Mouse (Mus musculus) urinary bladder, postnatal 36 days (tissue): ENCODE results near the gene Notch2.

Experiments
- DNase-seq, 2 experiments: peaks; one replicate each; pipeline ENCODE4 v3.0.0; 2022; ENCODE audit warnings: low spot score in 2 of 2, mixed read lengths in 1 of 2

Notch2 gene

DNA sequence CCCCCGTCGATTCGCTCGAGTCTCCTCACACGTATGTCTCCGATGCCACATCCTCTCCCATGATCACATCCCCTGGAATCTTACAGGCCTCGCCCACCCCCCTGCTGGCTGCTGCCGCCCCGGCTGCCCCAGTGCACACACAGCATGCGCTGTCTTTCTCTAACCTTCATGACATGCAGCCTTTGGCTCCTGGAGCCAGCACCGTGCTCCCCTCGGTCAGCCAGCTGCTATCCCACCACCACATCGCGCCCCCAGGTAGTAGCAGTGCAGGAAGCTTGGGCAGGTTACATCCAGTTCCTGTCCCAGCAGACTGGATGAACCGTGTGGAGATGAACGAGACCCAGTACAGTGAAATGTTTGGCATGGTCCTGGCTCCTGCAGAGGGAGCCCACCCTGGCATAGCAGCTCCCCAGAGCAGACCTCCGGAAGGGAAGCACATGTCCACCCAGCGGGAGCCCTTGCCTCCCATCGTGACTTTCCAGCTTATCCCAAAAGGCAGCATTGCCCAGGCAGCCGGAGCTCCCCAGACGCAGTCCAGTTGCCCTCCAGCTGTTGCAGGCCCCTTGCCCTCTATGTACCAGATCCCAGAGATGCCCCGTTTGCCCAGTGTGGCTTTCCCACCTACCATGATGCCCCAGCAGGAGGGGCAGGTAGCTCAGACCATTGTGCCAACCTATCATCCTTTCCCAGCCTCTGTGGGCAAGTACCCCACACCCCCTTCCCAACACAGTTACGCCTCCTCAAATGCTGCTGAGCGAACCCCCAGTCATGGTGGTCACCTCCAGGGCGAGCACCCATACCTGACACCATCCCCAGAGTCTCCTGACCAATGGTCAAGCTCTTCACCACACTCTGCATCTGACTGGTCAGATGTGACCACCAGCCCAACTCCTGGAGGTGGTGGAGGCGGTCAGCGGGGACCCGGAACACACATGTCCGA, 133.4 kb downstream of the Notch2 start:
- DNase-seq = no peak

DNA sequence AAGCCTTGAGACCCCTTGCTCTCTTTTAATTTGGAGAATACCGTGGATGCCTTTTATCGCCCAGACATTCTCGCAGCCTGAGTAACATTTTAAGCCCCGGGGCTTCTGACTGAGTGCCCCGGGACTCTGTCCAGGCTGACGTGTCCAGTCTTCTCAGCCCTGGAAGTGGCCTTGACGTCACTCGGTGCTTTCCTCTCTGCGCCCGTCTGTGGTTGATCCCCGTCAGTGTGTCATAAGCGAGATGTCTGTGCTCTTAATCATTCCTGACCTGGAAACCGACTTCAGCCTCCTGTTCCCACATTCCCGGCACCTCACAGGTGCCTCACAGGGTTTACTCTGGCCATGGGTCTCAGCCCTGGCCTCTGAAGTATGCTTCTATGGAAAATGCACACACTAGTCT, 134.4 kb downstream of the Notch2 start:
- no peak for DNase-seq

DNA sequence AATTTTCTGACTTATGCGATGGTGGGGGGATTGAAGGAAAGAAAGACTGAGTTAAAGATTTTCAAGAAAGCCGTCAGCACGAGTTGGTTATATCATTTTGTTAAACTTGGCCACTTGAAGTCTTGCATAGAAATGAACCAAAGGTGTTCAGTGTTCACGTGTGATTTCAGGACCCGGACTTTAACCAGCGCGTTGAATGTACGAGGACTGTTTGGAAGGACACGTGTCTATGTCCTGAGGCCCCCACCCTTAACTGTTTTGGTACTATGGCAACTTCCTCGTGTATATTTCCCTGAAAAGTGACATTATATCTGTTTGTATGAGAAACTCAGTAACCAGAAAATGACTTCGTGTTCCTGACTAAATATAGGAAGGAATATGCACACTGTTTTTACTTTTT, 136.6 kb downstream of the Notch2 start:
- no peak for DNase-seq

GRCm38 (mm10) chr3:98151016-98151415, 137.7 kb downstream of the Notch2 start:
- DNase-seq = no peak

- DNase-seq = no peak
These were observed 140.1 kb downstream of the Notch2 start for GRCm38 (mm10) chr3:98153460-98153859.

DNA sequence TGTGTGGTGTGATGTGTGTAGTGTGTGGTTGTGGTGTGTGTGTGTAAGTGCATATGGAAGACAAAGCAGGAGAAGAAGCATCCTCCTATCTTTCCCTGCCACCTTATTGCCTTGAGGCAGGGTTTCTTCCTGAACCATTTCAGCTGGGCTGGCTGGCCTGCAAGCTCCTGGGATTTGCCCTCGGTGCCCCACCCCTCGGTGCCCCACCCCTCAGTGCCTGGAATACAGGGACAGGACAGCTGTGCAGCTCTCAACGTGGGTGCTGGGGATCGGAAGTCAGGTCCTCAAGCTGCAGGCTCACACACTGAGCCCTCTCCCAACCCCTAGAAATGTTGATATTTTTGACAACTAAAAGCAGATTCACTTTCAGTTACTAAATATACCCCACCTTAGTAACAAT, 142.8 kb downstream of the Notch2 start:
- DNase-seq = no peak

DNA sequence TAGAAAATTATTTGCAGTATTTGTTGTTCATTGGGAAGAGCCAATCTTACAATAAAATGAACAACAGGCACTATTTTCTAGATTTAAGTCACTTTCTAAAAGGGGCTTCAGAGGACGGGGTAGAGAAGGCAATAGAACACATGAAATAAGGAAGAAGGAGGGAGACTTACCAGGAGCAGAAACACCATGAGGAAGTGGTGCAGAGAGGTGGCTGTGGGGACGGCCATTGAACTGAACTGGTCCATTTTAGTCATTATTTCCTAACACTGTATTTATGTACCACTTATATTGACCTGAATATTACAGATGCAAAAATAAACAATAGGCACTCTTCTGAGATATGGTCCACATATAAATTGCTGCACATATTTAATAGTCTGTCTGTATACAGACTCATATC, 143.7 kb downstream of the Notch2 start:
- no peak for DNase-seq

DNA sequence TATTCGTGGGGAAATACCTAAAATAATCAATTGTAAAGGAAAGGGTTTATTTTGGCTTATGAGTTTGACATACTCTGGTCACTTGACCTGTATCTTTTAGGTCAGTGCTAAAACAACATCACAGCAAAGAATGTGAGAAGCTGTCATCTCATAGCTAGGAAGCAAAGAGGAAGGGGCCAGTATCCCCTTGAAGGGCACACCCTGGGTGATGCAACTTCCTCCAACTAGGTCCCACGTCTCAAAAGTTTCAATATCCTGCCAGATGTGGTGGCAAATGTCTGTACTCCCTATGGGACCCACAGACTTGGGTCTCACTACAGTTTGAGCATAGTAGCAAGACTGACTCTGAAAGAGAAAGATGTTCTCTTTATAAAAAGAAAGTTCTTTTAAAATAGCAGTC, 144.3 kb downstream of the Notch2 start:
- DNase-seq = no peak

DNA sequence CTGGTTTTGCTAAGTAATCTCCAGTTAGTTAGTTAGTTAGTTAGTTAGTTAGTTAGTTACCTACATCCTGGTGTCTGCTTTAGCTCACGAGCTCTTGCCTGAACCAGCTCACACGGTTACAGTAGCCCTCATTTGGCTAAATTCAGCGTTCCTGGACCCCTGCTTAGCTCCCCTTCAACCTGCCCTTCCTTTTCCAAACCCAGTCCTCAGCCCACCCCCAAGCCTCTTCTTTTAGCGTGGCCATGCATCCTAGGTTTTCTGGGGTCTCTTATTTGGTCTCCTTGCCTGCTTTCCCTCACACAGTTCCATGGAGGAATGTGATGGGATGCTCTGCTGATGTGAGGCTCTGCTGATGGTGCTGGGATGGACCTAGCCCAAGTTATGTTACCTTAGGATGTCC, 145.3 kb downstream of the Notch2 start:
- DNase-seq = no peak

GRCm38 (mm10) chr3:98159289-98159688, 146.0 kb downstream of the Notch2 start:
- DNase-seq = no peak

GRCm38 (mm10) chr3:98160330-98160729, 147.0 kb downstream of the Notch2 start, which contains the start of gene Adam30:
Gene Adam30 (plus strand): TSS chr3:98160630.
- DNase-seq = no peak

- peak in 1 of 2 experiments; percentile 51 for DNase-seq
These were observed 165.0 kb downstream of the Notch2 start for GRCm38 (mm10) chr3:98178340-98178739.

DNA sequence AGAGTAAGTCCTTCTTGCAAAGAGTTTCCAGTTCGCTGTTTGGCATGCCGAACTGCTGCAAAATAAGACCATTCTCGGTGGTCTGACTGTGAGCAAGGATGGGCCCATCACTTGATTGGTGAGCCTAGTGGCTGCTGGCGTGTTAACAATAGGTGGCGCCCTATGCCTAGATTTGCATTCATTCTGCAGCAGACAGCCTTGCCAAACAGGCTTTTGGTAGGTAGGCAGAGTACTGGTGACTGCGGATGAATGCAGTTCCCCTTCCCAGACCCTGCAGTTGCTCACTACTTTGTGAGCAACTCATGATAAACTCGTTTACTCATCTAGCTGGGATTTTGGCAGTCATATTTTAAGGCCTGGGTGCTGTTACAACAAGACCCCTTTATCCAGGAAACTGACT, 167.5 kb downstream of the Notch2 start:
- DNase-seq = peak; percentile 56 to 67

DNA sequence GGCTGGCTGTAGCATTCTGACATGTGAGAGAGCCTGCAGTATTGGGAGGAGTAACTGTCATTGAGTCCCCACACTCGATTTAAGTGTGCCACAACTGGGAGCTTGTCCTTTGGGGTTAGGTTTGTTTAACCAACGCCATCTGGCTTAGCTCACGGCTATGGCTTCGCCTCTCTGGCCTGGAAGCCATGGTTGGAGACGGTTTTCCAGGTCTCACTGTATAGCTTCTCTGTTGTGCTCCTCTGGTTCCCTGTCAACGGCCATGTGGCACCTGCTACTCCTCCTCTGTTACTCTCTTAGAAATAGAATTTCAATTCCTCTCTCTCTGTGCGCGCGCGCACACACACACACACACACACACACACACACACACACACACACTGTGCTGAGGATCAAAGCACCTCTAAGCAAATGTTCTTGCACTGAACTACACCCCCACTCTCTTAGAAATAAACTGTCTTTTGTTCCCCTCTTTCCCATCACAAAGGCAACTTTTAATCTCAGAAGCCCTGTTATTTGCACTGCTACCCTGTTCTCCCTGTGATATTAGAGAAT, 171.9 kb downstream of the Notch2 start:
- DNase-seq = no peak

DNA sequence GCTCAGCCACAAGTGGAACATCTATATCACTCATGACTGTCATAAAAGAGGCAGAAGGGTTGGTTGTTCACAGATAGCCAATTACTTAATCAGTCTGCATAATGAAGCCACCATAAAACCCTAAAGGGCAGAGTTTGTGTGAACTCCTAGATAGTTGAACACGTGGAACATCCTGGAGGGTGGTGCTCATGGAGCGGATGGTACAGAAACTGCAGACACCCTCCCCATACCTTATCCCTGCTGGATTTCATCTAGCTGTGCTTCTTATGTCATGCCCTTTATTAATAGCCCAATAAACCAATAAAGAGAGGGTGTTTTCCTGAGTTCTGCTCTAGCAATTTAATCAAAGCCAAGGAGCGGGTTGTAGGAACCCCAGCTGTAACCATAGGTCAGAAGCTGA, 174.4 kb downstream of the Notch2 start:
- no peak for DNase-seq

DNA sequence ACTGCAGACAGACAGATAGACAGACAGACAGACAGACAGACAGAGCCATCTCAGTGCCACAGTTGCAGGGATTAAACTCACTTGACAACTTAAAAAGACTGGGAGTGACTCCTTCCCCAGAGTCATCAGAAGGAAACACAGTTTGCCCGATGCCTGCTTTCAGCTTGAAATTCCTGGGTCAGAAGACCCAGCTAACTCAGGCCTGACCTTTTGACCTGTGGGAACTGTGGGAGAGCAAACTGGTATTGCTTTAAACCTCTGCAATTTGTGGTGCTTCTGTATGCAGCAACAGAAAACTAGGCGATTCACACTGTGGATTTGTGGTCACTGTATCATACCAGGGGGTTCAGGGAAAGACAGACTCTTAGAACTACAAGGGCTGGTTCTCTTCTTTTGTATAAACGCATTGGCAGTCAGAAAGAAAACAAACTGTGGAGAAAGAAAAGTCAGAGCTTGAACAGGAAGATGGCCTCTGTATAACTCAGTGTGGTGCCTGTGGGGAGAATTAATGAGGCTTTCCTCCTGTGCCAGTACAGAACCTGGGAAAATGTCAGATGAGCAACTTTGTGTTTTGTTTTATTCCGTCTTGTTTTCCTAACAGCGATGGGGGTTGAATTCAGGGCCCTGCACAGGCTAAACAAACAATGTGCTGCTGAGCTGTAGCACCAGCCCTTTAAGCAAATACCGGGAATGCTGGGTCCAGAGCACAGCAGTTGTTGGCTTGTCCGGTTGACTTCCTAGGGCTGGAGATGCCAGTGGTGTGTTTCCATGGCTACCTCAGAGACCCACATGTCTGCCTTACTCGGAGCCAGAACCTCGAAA, 184.6 kb downstream of the Notch2 start:
- DNase-seq = no peak

- no peak for DNase-seq
These were observed 186.4 kb downstream of the Notch2 start for GRCm38 (mm10) chr3:98199747-98200146.
